Mouse (Mus musculus) neural tube, embryonic 14.5 days (tissue): Measurements from ENCODE around the gene Strada. TPM values are rescaled to one million over a fixed set of nuclear protein-coding genes. Genes with fewer than 3 reads are reported as not detected.
"Not testable (repeated sequence)": the region's sequence is repeated elsewhere in the genome, so short reads cannot be mapped to it uniquely, and the experiment has no call there.

Experiments
- ATAC-seq: fragments of 200-750 bp; cut with Nextera tagmentation; 2 replicates; pipeline ENCODE4 v1.8.0; 2017; ENCODE audit warnings: low read depth, mild to moderate bottlenecking, moderate TSS enrichment, moderate library complexity
- H3K27ac ChIP-seq: fragments of 300-500 bp; sonication (generic); 2 replicates; pipeline ENCODE4 v1.5.1; 2014; ENCODE audit warnings: low read depth, mild to moderate bottlenecking, control low read depth, low read length, moderate library complexity, mixed read lengths
- H3K27me3 ChIP-seq: fragments of 300-500 bp; sonication (generic); 2 replicates; pipeline ENCODE4 v1.6.1; 2014; ENCODE audit warnings: low read length; ENCODE audit not compliant: control insufficient read depth, insufficient read depth
- H3K36me3 ChIP-seq: fragments of 300-500 bp; sonication (generic); 2 replicates; pipeline ENCODE4 v1.6.1; 2014; ENCODE audit warnings: low read length, mixed read lengths; ENCODE audit not compliant: control insufficient read depth, insufficient read depth
- H3K4me1 ChIP-seq: fragments of 300-500 bp; sonication (generic); 2 replicates; pipeline ENCODE4 v1.6.1; 2014; ENCODE audit warnings: low read length; ENCODE audit not compliant: control insufficient read depth, insufficient read depth
- H3K4me2 ChIP-seq: fragments of 300-500 bp; sonication (generic); 2 replicates; pipeline ENCODE4 v1.6.1; 2014; ENCODE audit warnings: mild to moderate bottlenecking, low read depth, low read length, control low read depth
- H3K4me3 ChIP-seq: fragments of 300-500 bp; sonication (generic); 2 replicates; pipeline ENCODE4 v1.5.1; 2014; ENCODE audit warnings: low read depth, low read length, control low read depth, mixed read lengths
- H3K9ac ChIP-seq: fragments of 300-500 bp; sonication (generic); replicated peaks from 2 replicates; pipeline ENCODE4 v1.6.1; 2014; ENCODE audit warnings: low read depth, mild to moderate bottlenecking, control low read depth, low read length, mixed read lengths
- H3K9me3 ChIP-seq: fragments of 300-500 bp; sonication (generic); 2 replicates; pipeline ENCODE4 v1.6.1; 2016; ENCODE audit warnings: low read length; ENCODE audit not compliant: control insufficient read depth
- WGBS: fragments of 180-500 bp; shearing (Covaris S2); extraction: QIAGEN DNeasy Blood & Tissue Kit; methylation state at CpG from one replicate; pipeline ENCODE4 v1.1.7; 2014; 5-methylcytosine and 5-hydroxymethylcytosine counted together
- polyA plus RNA-seq: library from polyadenylated mRNA; unstranded; fragments of >200 nt; fragmentation: Nextera tagmentation; extraction: Ambion mirVana; gene quantifications from 2 replicates; pipeline ENCODE4 v1.2.1, GENCODE M21; 2014

Gene Strada
- polyA plus RNA-seq, 1 experiment from 2014 or later: 34.8 TPM

- H3K4me2 ChIP-seq: no peak overlapping the region
- H3K9me3 ChIP-seq: no peaks in the 10 kb centered on the region
- ATAC-seq: no peak
- H3K9ac ChIP-seq: no peak overlapping the region
- no peaks in the 10 kb centered on the region for H3K27me3 ChIP-seq
- WGBS: 83% methylated on average over 5 of the region's 5 CpGs
- peaks cover 41% of the 10 kb centered on the region for H3K36me3 ChIP-seq
- peaks cover 11% of the 10 kb centered on the region for H3K4me1 ChIP-seq
- no peak overlapping the region for H3K4me3 ChIP-seq
- no peak overlapping the region for H3K27ac ChIP-seq
Observed at GRCm38 (mm10) chr11:106154091-106154490, 47.9 kb downstream of the Strada start.

GRCm38 (mm10) chr11:106152132-106152531 lies 49.8 kb downstream of the Strada start:
- H3K36me3 ChIP-seq: peaks cover 49% of the 10 kb centered on the region

GRCm38 (mm10) chr11:106151219-106151618 lies 50.7 kb downstream of the Strada start:
- H3K36me3 ChIP-seq: peaks cover 47% of the 10 kb centered on the region
- ATAC-seq: no peak
- WGBS: 91% methylated on average over 3 of the region's 3 CpGs

More at GRCm38 (mm10) chr11:106152132-106152531, 49.8 kb downstream of the Strada start:
- Histone ChIP-seq H3K4me1 (no peaks in the 10 kb centered on the region), H3K27ac (no peak overlapping the region), H3K4me3 (no peak overlapping the region), H3K9ac (no peak overlapping the region), H3K27me3 (no peaks in the 10 kb centered on the region), H3K4me2 (no peak overlapping the region), H3K9me3 (no peaks in the 10 kb centered on the region)
- 79% methylated on average over 8 of the region's 8 CpGs for WGBS
- no peak for ATAC-seq

GRCm38 (mm10) chr11:106134580-106135528 lies 67.1 kb downstream of the Strada start:
- H3K9ac ChIP-seq: no peak overlapping the region
- H3K9me3 ChIP-seq: no peaks in the 10 kb centered on the region
- WGBS: 35% methylated on average over 8 of the region's 8 CpGs
- peaks cover 7% of the 10 kb centered on the region; the same call in 1 of the 2 replicates for H3K36me3 ChIP-seq
- H3K27me3 ChIP-seq: no peaks in the 10 kb centered on the region
- peaks cover 5% of the 10 kb centered on the region; the same call in 1 of the 2 replicates for H3K4me1 ChIP-seq
- no peak overlapping the region for H3K4me2 ChIP-seq
- H3K4me3 ChIP-seq: no peak overlapping the region
- ATAC-seq: no peak
- peak overlapping the region; percentile 77 for H3K27ac ChIP-seq

More at GRCm38 (mm10) chr11:106151219-106151618, 50.7 kb downstream of the Strada start:
- Histone ChIP-seq H3K27me3 (no peaks in the 10 kb centered on the region), H3K4me1 (no peaks in the 10 kb centered on the region), H3K4me3 (no peak overlapping the region), H3K9me3 (no peaks in the 10 kb centered on the region), H3K27ac (no peak overlapping the region), H3K4me2 (no peak overlapping the region), H3K9ac (no peak overlapping the region)

- Histone ChIP-seq H3K4me2 (no peak overlapping the region), H3K27me3 (no peaks in the 10 kb centered on the region), H3K9ac (no peak overlapping the region), H3K9me3 (no peaks in the 10 kb centered on the region), H3K4me1 (peaks cover 5% of the 10 kb centered on the region; the same call in 1 of the 2 replicates), H3K4me3 (no peak overlapping the region), H3K36me3 (peaks cover 8% of the 10 kb centered on the region; the same call in 1 of the 2 replicates), H3K27ac (no peak overlapping the region)
- no peak for ATAC-seq
- WGBS: 83% methylated on average over 5 of the region's 5 CpGs
Observed at GRCm38 (mm10) chr11:106132516-106132915, 69.5 kb downstream of the Strada start.

GRCm38 (mm10) chr11:106129477-106129876 lies 72.5 kb downstream of the Strada start:
- Histone ChIP-seq H3K9me3 (no peaks in the 10 kb centered on the region), H3K27me3 (no peaks in the 10 kb centered on the region), H3K4me3 (no peak overlapping the region), H3K9ac (no peak overlapping the region), H3K4me1 (no peaks in the 10 kb centered on the region; the same call in 1 of the 2 replicates), H3K27ac (no peak overlapping the region), H3K4me2 (no peak overlapping the region), H3K36me3 (peaks cover 11% of the 10 kb centered on the region; the same call in 1 of the 2 replicates)
- 97% methylated on average over 1 of the region's 1 CpGs for WGBS
- no peak for ATAC-seq

GRCm38 (mm10) chr11:106126727-106127373 lies 75.1 kb downstream of the Strada start:
- H3K27me3 ChIP-seq, H3K4me2 ChIP-seq, H3K9me3 ChIP-seq, H3K27ac ChIP-seq, H3K4me1 ChIP-seq, H3K9ac ChIP-seq, H3K4me3 ChIP-seq, ATAC-seq: not testable (repeated sequence)
- H3K36me3 ChIP-seq: peaks cover 22% of the 10 kb centered on the region; the same call in 1 of the 2 replicates
- 99% methylated on average over 4 of the region's 6 CpGs for WGBS

GRCm38 (mm10) chr11:106125827-106126226 lies 76.1 kb downstream of the Strada start:
- no peak for ATAC-seq
- peaks cover 22% of the 10 kb centered on the region; the same call in 1 of the 2 replicates for H3K36me3 ChIP-seq

More at GRCm38 (mm10) chr11:106125827-106126226, 76.1 kb downstream of the Strada start:
- Histone ChIP-seq H3K4me3 (no peak overlapping the region), H3K27ac (no peak overlapping the region), H3K4me2 (no peak overlapping the region), H3K9ac (no peak overlapping the region), H3K4me1 (no peaks in the 10 kb centered on the region), H3K27me3 (no peaks in the 10 kb centered on the region), H3K9me3 (no peaks in the 10 kb centered on the region)
- WGBS: 78% methylated on average over 1 of the region's 1 CpGs
